In the genomic region with DNA sequence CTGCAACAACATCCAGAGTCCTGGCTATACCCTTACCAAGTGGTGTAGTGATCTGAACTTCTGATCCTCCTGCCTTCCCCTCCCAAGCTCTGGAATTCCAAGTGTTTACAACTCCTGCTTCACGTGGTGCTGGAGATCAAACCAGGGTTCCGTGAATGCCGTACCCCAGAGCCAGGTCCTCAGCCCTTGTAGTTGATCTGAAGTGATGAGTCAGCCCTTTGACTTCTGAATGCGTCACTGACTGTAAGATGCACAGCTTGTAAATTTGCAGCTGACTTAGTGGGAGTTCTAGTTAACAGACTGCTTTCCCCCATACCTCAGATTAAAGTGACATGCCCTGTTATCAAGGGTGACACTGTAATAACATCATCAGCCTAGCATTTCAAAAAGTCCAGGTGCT, we compare ENCODE assay signal across 15 mouse cellular contexts. TPM values are rescaled to one million over a fixed set of nuclear protein-coding genes. Genes with fewer than 3 reads are reported as not detected.
DNase-seq lines count a peak whose midpoint lies in the region; ATAC-seq and TF ChIP-seq lines count a peak whose summit lies in the region.
"Had no signal": no experiment of that assay in that cellular context is flagged by ENCODE, and none has a peak within 500 bp of the region (broad histone marks: within the 10 kb centered on the region; RNA-seq: fewer than 3 reads in every experiment).

No protein-coding gene starts in this region.

- ATAC-seq in heart, embryonic 16.5 days (replicated peaks; ENCODE audit: extremely low read depth, insufficient read depth, low FRiP score): no peak
- peak; percentile 75 for ATAC-seq in G1E (ENCODE audit: extremely low read depth, insufficient number of reproducible peaks, low FRiP score, poor library complexity, severe bottlenecking)
- ATAC-seq in intestine, embryonic 15.5 days: peak; percentile 21; the same call in 1 of the 2 replicates
- no peak for ATAC-seq in megakaryocyte progenitor cell, adult 5-6 weeks (replicated peaks; ENCODE audit: poor library complexity)
- ATAC-seq: forebrain, embryonic 15.5 days; liver, embryonic 12.5 days had no signal

- H3K4me2 ChIP-seq in heart, embryonic 16.5 days (ENCODE audit: low read depth, low read length): no peak overlapping the region
- no peak overlapping the region for H3K4me2 ChIP-seq in intestine, embryonic 15.5 days (replicated peaks)
- H3K4me2 ChIP-seq: forebrain, embryonic 15.5 days; liver, embryonic 12.5 days had no signal

- H3K27me3 ChIP-seq in heart, embryonic 16.5 days (ENCODE audit: control insufficient read depth, insufficient read depth, low read length): no peaks in the 10 kb centered on the region
- no peaks in the 10 kb centered on the region for H3K27me3 ChIP-seq in heart, embryonic 10.5 days (ENCODE audit: insufficient read depth, poor library complexity, severe bottlenecking)
- no peaks in the 10 kb centered on the region for H3K27me3 ChIP-seq in G1E (ENCODE audit: insufficient read depth, low read length)
- H3K27me3 ChIP-seq in intestine, embryonic 15.5 days (replicated peaks): no peaks in the 10 kb centered on the region
- H3K27me3 ChIP-seq: forebrain, embryonic 15.5 days; liver, embryonic 12.5 days had no signal

- H3K9ac ChIP-seq in heart, embryonic 16.5 days (ENCODE audit: low read length): no peak overlapping the region
- no peak overlapping the region for H3K9ac ChIP-seq in intestine, embryonic 15.5 days
- H3K9ac ChIP-seq: forebrain, embryonic 15.5 days; liver, embryonic 12.5 days had no signal

- no peaks in the 10 kb centered on the region for H3K9me3 ChIP-seq in heart, embryonic 16.5 days (replicated peaks; ENCODE audit: control insufficient read depth, low read length)
- H3K9me3 ChIP-seq in heart, embryonic 10.5 days: no peaks in the 10 kb centered on the region
- no peaks in the 10 kb centered on the region for H3K9me3 ChIP-seq in G1E (replicated peaks)
- H3K9me3 ChIP-seq in intestine, embryonic 15.5 days: no peaks in the 10 kb centered on the region
- H3K9me3 ChIP-seq: forebrain, embryonic 15.5 days; liver, embryonic 12.5 days; megakaryocyte, embryonic 14.5 days had no signal

- H3K4me1 ChIP-seq in heart, embryonic 16.5 days (ENCODE audit: control insufficient read depth, insufficient read depth, low read length): peaks cover 88% of the 10 kb centered on the region
- peaks cover 90% of the 10 kb centered on the region for H3K4me1 ChIP-seq in heart, embryonic 10.5 days
- H3K4me1 ChIP-seq in G1E (ENCODE audit: insufficient read depth, low read depth, low read length): peaks cover 83% of the 10 kb centered on the region
- H3K4me1 ChIP-seq in intestine, embryonic 15.5 days (replicated peaks): peaks cover 87% of the 10 kb centered on the region

- no peak for DNase-seq in heart, embryonic 10.5 days (ENCODE audit: low spot score)
- DNase-seq in G1E (ENCODE audit: low spot score): peak; percentile 18
- DNase-seq in lung, postnatal 36 days: peak; percentile 65
- no peak for DNase-seq in spleen, postnatal 10 days (ENCODE audit: low spot score in 2 of 2)
- DNase-seq in natural killer cell, adult 2 months (ENCODE audit: low spot score in 2 of 2): no peak
- DNase-seq: cerebellum, postnatal 25 days; heart, postnatal 36 days; kidney, adult 18-20 months; right cerebral cortex, postnatal 25 days had no signal

- peak overlapping the region; percentile 27; the same call in 1 of the 2 replicates for H3K27ac ChIP-seq in heart, embryonic 16.5 days (ENCODE audit: low read length)
- no peak overlapping the region for H3K27ac ChIP-seq in heart, embryonic 10.5 days
- no peak overlapping the region for H3K27ac ChIP-seq in intestine, embryonic 15.5 days
- H3K27ac ChIP-seq: forebrain, embryonic 15.5 days; liver, embryonic 12.5 days had no signal

- no peak overlapping the region for H3K4me3 ChIP-seq in heart, embryonic 16.5 days (ENCODE audit: low read length)
- no peak overlapping the region for H3K4me3 ChIP-seq in heart, embryonic 10.5 days
- H3K4me3 ChIP-seq in G1E (ENCODE audit: low read depth, low read length): no peak overlapping the region
- H3K4me3 ChIP-seq in intestine, embryonic 15.5 days (replicated peaks): no peak overlapping the region
- H3K4me3 ChIP-seq: forebrain, embryonic 15.5 days; liver, embryonic 12.5 days; megakaryocyte, embryonic 14.5 days had no signal

- 23% methylated on average over 4 of the region's 4 CpGs for WGBS in heart, embryonic 16.5 days
- WGBS in heart, embryonic 10.5 days: 20% methylated on average over 4 of the region's 4 CpGs
- 22% methylated on average over 4 of the region's 4 CpGs for WGBS in intestine, embryonic 15.5 days

- no peaks in the 10 kb centered on the region for H3K36me3 ChIP-seq in heart, embryonic 16.5 days (ENCODE audit: control insufficient read depth, insufficient read depth)
- H3K36me3 ChIP-seq in heart, embryonic 10.5 days: no peaks in the 10 kb centered on the region
- H3K36me3 ChIP-seq in G1E (replicated peaks): peaks cover 54% of the 10 kb centered on the region
- no peaks in the 10 kb centered on the region for H3K36me3 ChIP-seq in intestine, embryonic 15.5 days
- H3K36me3 ChIP-seq: forebrain, embryonic 15.5 days; liver, embryonic 12.5 days had no signal

- no peak for TF ChIP-seq CTCF in G1E (IDR thresholded peaks at IDR 0.05; ENCODE audit: low read depth, low read length)

RNA-seq across cellular contexts. Expression of a gene that starts 8.9 kb away (rescaled TPM):
- polyA plus RNA-seq in heart, embryonic 16.5 days (2015; fragmentation: Nextera tagmentation; extraction: Ambion mirVana): 12.5 and 15.5 TPM in 2 replicates
- polyA plus RNA-seq in heart, embryonic 10.5 days (2016; fragmentation: Nextera tagmentation; extraction: Ambion mirVana): 11.6 and 15.7 TPM in 2 replicates
- 110 and 117 TPM in 2 replicates for total RNA-seq in G1E (2014; fragmentation: Nextera tagmentation)
- total RNA-seq in G1E (2017): 80.1 and 86.5 TPM in 2 replicates
- polyA plus RNA-seq in G1E (2012): 11.0 and 17.1 TPM in 2 replicates
- polyA plus RNA-seq in intestine, embryonic 15.5 days (2015; fragmentation: Nextera tagmentation; extraction: Ambion mirVana): 19.7 and 21.2 TPM in 2 replicates
- 1.3 and 1.6 TPM in 2 replicates for total RNA-seq in megakaryocyte progenitor cell, adult 5-6 weeks (2015)
- total RNA-seq in megakaryocyte progenitor cell, adult 5-6 weeks (2017): 0.54 and 2.8 TPM in 2 replicates

Comparison
In these comparisons a context has a peak if more than half of its experiments do, and no peak if none do; other contexts are left out.
1. ATAC-seq: peak in G1E (single experiment) and intestine, embryonic 15.5 days (single experiment); none in heart, embryonic 16.5 days (single experiment) and megakaryocyte progenitor cell, adult 5-6 weeks (single experiment).
2. DNase-seq: peak in G1E (single experiment) and lung, postnatal 36 days (single experiment); none in heart, embryonic 10.5 days (single experiment), spleen, postnatal 10 days (0 of 2) and natural killer cell, adult 2 months (0 of 2).